ENCODE assay signal across 20 mouse cellular contexts in the genomic region with DNA sequence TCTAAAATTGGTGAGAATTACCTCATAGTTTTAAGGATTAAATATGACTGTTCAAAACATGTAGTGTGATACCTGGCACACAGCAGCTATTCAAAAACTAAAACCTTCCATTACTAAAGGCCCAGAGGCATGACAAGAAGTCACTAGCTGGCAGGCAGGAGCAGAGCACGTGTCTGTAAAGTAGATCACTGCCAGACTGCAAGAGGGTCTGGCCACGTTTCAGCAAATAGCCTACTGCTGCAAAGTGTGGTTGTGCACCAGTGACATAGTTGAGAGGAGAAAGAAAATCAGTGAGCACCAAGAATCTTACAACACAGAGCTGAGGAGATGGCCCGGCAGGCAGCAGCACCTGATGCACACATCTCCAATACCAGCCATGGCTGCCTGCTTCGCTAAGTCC.
DNase-seq lines count a peak whose midpoint lies in the region; ATAC-seq and TF ChIP-seq lines count a peak whose summit lies in the region.
"Had no signal": no experiment of that assay in that cellular context is flagged by ENCODE, and none has a peak within 500 bp of the region (broad histone marks: within the 10 kb centered on the region; RNA-seq: fewer than 3 reads in every experiment).

No protein-coding gene starts in this region.

- H3K4me2 ChIP-seq in midbrain, embryonic 13.5 days (replicated peaks): no peak overlapping the region
- H3K4me2 ChIP-seq: hindbrain, embryonic 15.5 days; intestine, embryonic 15.5 days; kidney, embryonic 15.5 days; lung, embryonic 15.5 days; midbrain, embryonic 12.5 days; neural tube, embryonic 13.5 days had no signal

- TF ChIP-seq CTCF in cerebellum, adult 2 months (IDR thresholded peaks at IDR 0.05; ENCODE audit: borderline replicate concordance, insufficient read depth, low read depth, low read length): no peak
- no peak for TF ChIP-seq CTCF in heart, adult 2 months (IDR thresholded peaks at IDR 0.05)

- no peak overlapping the region for H3K9ac ChIP-seq in heart, adult 2 months (ENCODE audit: low read depth, low read length)
- H3K9ac ChIP-seq in midbrain, embryonic 13.5 days (replicated peaks): no peak overlapping the region
- H3K9ac ChIP-seq: hindbrain, embryonic 15.5 days; intestine, embryonic 15.5 days; kidney, embryonic 15.5 days; liver, embryonic 14.5 days; lung, embryonic 15.5 days; midbrain, embryonic 12.5 days; neural tube, embryonic 13.5 days had no signal

- H3K27me3 ChIP-seq in cerebellum, adult 2 months (ENCODE audit: control insufficient read depth, insufficient read depth, low read length): no peaks in the 10 kb centered on the region
- H3K27me3 ChIP-seq in heart, adult 2 months (ENCODE audit: control insufficient read depth, insufficient read depth, low read length): no peaks in the 10 kb centered on the region
- H3K27me3 ChIP-seq in heart, embryonic 10.5 days (ENCODE audit: insufficient read depth, poor library complexity, severe bottlenecking): no peaks in the 10 kb centered on the region
- H3K27me3 ChIP-seq in midbrain, embryonic 13.5 days: no peaks in the 10 kb centered on the region
- H3K27me3 ChIP-seq: CH12.LX; hindbrain, embryonic 15.5 days; intestine, embryonic 15.5 days; kidney, embryonic 15.5 days; lung, embryonic 15.5 days; midbrain, embryonic 12.5 days; neural tube, embryonic 13.5 days had no signal

- no peaks in the 10 kb centered on the region for H3K79me2 ChIP-seq in heart, adult 2 months (replicated peaks; ENCODE audit: control insufficient read depth, insufficient read depth, low read length)

- 51% methylated on average over 4 of the region's 4 CpGs for WGBS in cerebellum, adult 2 months
- WGBS in heart, adult 2 months: 63% methylated on average over 4 of the region's 4 CpGs
- WGBS in heart, embryonic 10.5 days: 87% methylated on average over 4 of the region's 4 CpGs
- 90% methylated on average over 4 of the region's 4 CpGs for WGBS in midbrain, embryonic 13.5 days

- TF ChIP-seq POLR2A in cerebellum, adult 2 months (IDR thresholded peaks at IDR 0.05; ENCODE audit: borderline replicate concordance, insufficient read depth, low read length): no peak
- TF ChIP-seq POLR2A in heart, adult 2 months (IDR thresholded peaks at IDR 0.05; ENCODE audit: insufficient read depth, low read depth, low read length): no peak

- H3K36me3 ChIP-seq in heart, adult 2 months (ENCODE audit: control insufficient read depth, insufficient read depth, low read length): peaks cover 2% of the 10 kb centered on the region
- H3K36me3 ChIP-seq in heart, embryonic 10.5 days: peaks cover 35% of the 10 kb centered on the region
- H3K36me3 ChIP-seq in midbrain, embryonic 13.5 days: peaks cover 6% of the 10 kb centered on the region
- H3K36me3 ChIP-seq: hindbrain, embryonic 15.5 days; lung, embryonic 15.5 days had no signal

- H3K4me3 ChIP-seq in cerebellum, adult 2 months (replicated peaks; ENCODE audit: insufficient read depth, low read depth, low read length): no peak overlapping the region
- H3K4me3 ChIP-seq in heart, adult 2 months: no peak overlapping the region
- H3K4me3 ChIP-seq in heart, embryonic 10.5 days: no peak overlapping the region
- H3K4me3 ChIP-seq in midbrain, embryonic 13.5 days (replicated peaks): no peak overlapping the region
- H3K4me3 ChIP-seq: hindbrain, embryonic 15.5 days; intestine, embryonic 15.5 days; kidney, embryonic 15.5 days; lung, embryonic 15.5 days; midbrain, embryonic 12.5 days; neural tube, embryonic 13.5 days had no signal

- intact Hi-C loops in heart, adult 2 months (cut with DNase I): no loop called here
- intact Hi-C loops in heart, postnatal 10 days (cut with DNase I): no loop called here

- no peak for ATAC-seq in midbrain, embryonic 13.5 days
- ATAC-seq: forebrain, embryonic 16.5 days; intestine, embryonic 15.5 days had no signal

- H3K9me3 ChIP-seq in heart, embryonic 10.5 days: no peaks in the 10 kb centered on the region
- H3K9me3 ChIP-seq in midbrain, embryonic 13.5 days: 0 out of 2 replicates have a peak, but pooled peaks cover 3% of the 10 kb centered on the region
- H3K9me3 ChIP-seq: hindbrain, embryonic 15.5 days; intestine, embryonic 15.5 days; kidney, embryonic 15.5 days; lung, embryonic 15.5 days; midbrain, embryonic 12.5 days had no signal

- DNase-seq in cerebellum, adult 2 months: peak; percentile 21 to 32
- no peak for DNase-seq in cerebellum, adult 9-11 months
- DNase-seq in heart, adult 2 months: peak; percentile 55 to 70
- DNase-seq in heart, embryonic 10.5 days (ENCODE audit: low spot score): no peak
- peak; percentile 24 to 66 for DNase-seq in heart, adult 9 months (ENCODE audit: low spot score in 2 of 2)
- DNase-seq in heart, postnatal 10 days: peak; percentile 81 to 84
- no peak for DNase-seq in neural tube, embryonic 10.5 days (ENCODE audit: extremely low spot score, low spot score)
- DNase-seq: cerebellum, adult 8-10 months; embryo, embryonic 11 days; thymus, postnatal 14 days had no signal

- peak; percentile 66; the same call in 1 of the 2 replicates for TF ChIP-seq EP300 in heart, adult 2 months (IDR thresholded peaks at IDR 0.05; ENCODE audit: insufficient read depth, low read depth, low read length)

- H3K4me1 ChIP-seq in cerebellum, adult 2 months (ENCODE audit: control insufficient read depth, insufficient read depth, low read length): no peaks in the 10 kb centered on the region
- peaks cover 3% of the 10 kb centered on the region; the same call in 1 of the 2 replicates for H3K4me1 ChIP-seq in heart, adult 2 months (ENCODE audit: control insufficient read depth, insufficient read depth, low read length)
- H3K4me1 ChIP-seq in heart, embryonic 10.5 days: peaks cover 3% of the 10 kb centered on the region; the same call in 1 of the 2 replicates
- no peaks in the 10 kb centered on the region for H3K4me1 ChIP-seq in midbrain, embryonic 13.5 days (replicated peaks)
- H3K4me1 ChIP-seq: hindbrain, embryonic 15.5 days; intestine, embryonic 15.5 days; lung, embryonic 15.5 days; midbrain, embryonic 12.5 days; neural tube, embryonic 13.5 days had no signal

- no peak overlapping the region for H3K27ac ChIP-seq in cerebellum, adult 2 months (ENCODE audit: insufficient read depth, low read length)
- peak overlapping the region; percentile 64 for H3K27ac ChIP-seq in heart, adult 2 months
- no peak overlapping the region for H3K27ac ChIP-seq in heart, embryonic 10.5 days
- no peak overlapping the region for H3K27ac ChIP-seq in midbrain, embryonic 13.5 days
- H3K27ac ChIP-seq: hindbrain, embryonic 15.5 days; intestine, embryonic 15.5 days; kidney, embryonic 15.5 days; liver, embryonic 14.5 days; lung, embryonic 15.5 days; midbrain, embryonic 12.5 days; neural tube, embryonic 13.5 days had no signal

Comparison
In these comparisons a context has a peak if more than half of its experiments do, and no peak if none do; other contexts are left out.
1. DNase-seq: peak in cerebellum, adult 2 months (2 of 2), heart, adult 2 months (2 of 2), heart, adult 9 months (2 of 2) and heart, postnatal 10 days (2 of 2); none in cerebellum, adult 9-11 months (single experiment), heart, embryonic 10.5 days (single experiment) and neural tube, embryonic 10.5 days (single experiment).